In the genomic region with DNA sequence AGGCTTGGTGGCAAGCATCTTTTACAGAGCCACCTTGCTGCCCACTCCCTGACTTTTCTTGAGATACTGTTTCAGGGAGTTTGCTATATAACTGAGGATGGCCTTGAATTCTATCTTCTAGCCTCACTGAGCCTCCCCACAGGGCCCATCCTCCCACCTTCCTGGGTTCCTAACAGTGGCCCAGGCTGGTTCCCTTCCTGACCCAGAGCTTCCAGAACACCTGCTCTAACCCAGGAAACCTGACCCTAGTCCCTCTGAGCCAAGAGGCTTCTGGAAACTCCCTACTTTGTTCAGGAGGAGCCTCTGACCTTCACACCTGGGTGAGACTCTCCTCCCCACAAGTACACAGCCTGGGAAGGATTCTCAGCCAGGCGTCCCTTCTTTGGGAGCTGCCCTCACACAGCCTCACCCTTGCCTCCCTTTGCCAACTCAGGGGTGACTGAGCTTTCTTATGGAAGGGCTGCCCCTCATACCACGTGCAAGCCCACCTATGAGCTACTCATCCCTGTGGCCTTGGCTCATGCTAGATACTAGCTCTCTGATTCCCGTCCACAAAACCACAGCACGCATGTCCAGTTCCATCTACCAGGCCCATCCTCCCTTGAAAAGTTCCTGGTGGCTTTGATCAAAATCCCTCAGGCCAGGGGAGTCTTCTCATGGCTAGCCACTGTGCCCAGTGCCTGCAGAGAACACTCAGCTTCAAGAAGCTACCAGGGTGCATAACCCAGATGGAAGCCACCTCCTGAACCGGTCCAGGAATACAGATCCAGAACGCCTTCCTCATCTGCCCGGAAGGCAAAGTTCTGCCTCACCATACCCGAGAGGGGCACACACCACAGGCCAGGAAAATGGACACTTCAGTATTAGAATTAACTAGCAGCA, we compare ENCODE assay signal across 19 mouse cellular contexts. TPM values are rescaled to one million over a fixed set of nuclear protein-coding genes. Genes with fewer than 3 reads are reported as not detected.
A peak's percentile ranks its signal among the peaks of the same experiment; 100 is the strongest.
DNase-seq lines count a peak whose midpoint lies in the region; ATAC-seq and TF ChIP-seq lines count a peak whose summit lies in the region.
"Had no signal": no experiment of that assay in that cellular context is flagged by ENCODE, and none has a peak within 500 bp of the region (broad histone marks: within the 10 kb centered on the region; RNA-seq: fewer than 3 reads in every experiment).

No protein-coding gene starts in this region.

- no peaks in the 10 kb centered on the region for H3K4me1 ChIP-seq in heart, embryonic 11.5 days (ENCODE audit: control insufficient read depth, insufficient read depth, low read length)
- H3K4me1 ChIP-seq in liver, adult 2 months (ENCODE audit: control insufficient read depth, insufficient read depth, low read length), result peaks cover 22% of the 10 kb centered on the region
- peaks cover 24% of the 10 kb centered on the region for H3K4me1 ChIP-seq in liver, postnatal 0 days (ENCODE audit: insufficient read depth)
- H3K4me1 ChIP-seq in intestine, embryonic 16.5 days (ENCODE audit: control insufficient read depth, insufficient read depth, low read length), result peaks cover 15% of the 10 kb centered on the region
- H3K4me1 ChIP-seq in small intestine, adult 2 months (ENCODE audit: control insufficient read depth, insufficient read depth, insufficient read length, low read length), result peaks cover 35% of the 10 kb centered on the region
- no peaks in the 10 kb centered on the region for H3K4me1 ChIP-seq in hindbrain, embryonic 11.5 days (replicated peaks; ENCODE audit: control insufficient read depth, insufficient read depth, low read length)
- H3K4me1 ChIP-seq: embryonic facial prominence, embryonic 13.5 days; midbrain, embryonic 12.5 days had no signal

- H3K79me2 ChIP-seq in liver, adult 2 months (ENCODE audit: control insufficient read depth, insufficient read depth, low read length), result peaks cover 64% of the 10 kb centered on the region

- no peaks in the 10 kb centered on the region for H3K9me3 ChIP-seq in heart, embryonic 11.5 days (replicated peaks; ENCODE audit: control insufficient read depth, low read length)
- no peaks in the 10 kb centered on the region for H3K9me3 ChIP-seq in liver, postnatal 0 days (ENCODE audit: low read length)
- no peaks in the 10 kb centered on the region for H3K9me3 ChIP-seq in intestine, embryonic 16.5 days (ENCODE audit: control insufficient read depth, low read length)
- H3K9me3 ChIP-seq in hindbrain, embryonic 11.5 days (ENCODE audit: control insufficient read depth, low read length), result no peaks in the 10 kb centered on the region
- H3K9me3 ChIP-seq: hindbrain, embryonic 13.5 days; midbrain, embryonic 12.5 days had no signal

- peak; percentile 84 for DNase-seq in heart, adult 11 months
- peak; percentile 33 for DNase-seq in liver, adult 2 months (ENCODE audit: extremely low read depth, low read depth, low spot score)
- no peak for DNase-seq in liver, postnatal 0 days
- no peak for DNase-seq in layer of hippocampus, postnatal 10 days (ENCODE audit: low spot score in 2 of 2)
- no peak for DNase-seq in hindbrain, embryonic 11.5 days (ENCODE audit: low spot score)
- DNase-seq: adrenal gland, postnatal 10 days; cerebellum, adult 2 months; gastrocnemius, postnatal 36 days; right cerebral cortex, postnatal 14 days; thymus, postnatal 36 days had no signal

- H3K36me3 ChIP-seq in heart, embryonic 11.5 days (ENCODE audit: control insufficient read depth, insufficient read depth, low read length), result no peaks in the 10 kb centered on the region
- H3K36me3 ChIP-seq in liver, adult 2 months (ENCODE audit: control insufficient read depth, insufficient read depth, low read length), result no peaks in the 10 kb centered on the region
- no peaks in the 10 kb centered on the region; the same call in 1 of the 2 replicates for H3K36me3 ChIP-seq in liver, postnatal 0 days (replicated peaks; ENCODE audit: insufficient read depth, low read length)
- no peaks in the 10 kb centered on the region for H3K36me3 ChIP-seq in intestine, embryonic 16.5 days (ENCODE audit: control insufficient read depth, insufficient read depth, low read length)
- 0 out of 2 replicates have a peak, but pooled peaks cover 1% of the 10 kb centered on the region for H3K36me3 ChIP-seq in small intestine, adult 2 months (ENCODE audit: control insufficient read depth, insufficient read depth, low read length)
- H3K36me3 ChIP-seq in hindbrain, embryonic 11.5 days (ENCODE audit: control insufficient read depth, insufficient read depth, low read length), result 0 out of 2 replicates have a peak, but pooled peaks cover 3% of the 10 kb centered on the region
- H3K36me3 ChIP-seq: midbrain, embryonic 12.5 days had no signal

- 86% methylated on average over 8 of the region's 8 CpGs for WGBS in heart, embryonic 11.5 days (ENCODE audit: insufficient replicate concordance)
- 86% methylated on average over 8 of the region's 8 CpGs for WGBS in liver, adult 2 months
- 84% methylated on average over 8 of the region's 8 CpGs for WGBS in liver, postnatal 0 days (ENCODE audit: insufficient replicate concordance)
- 84% methylated on average over 8 of the region's 8 CpGs for WGBS in intestine, embryonic 16.5 days
- whole genome bisulfite sequencing in small intestine, adult 2 months, result 34% methylated on average over 8 of the region's 8 CpGs
- 96% methylated on average over 8 of the region's 8 CpGs for WGBS in hindbrain, embryonic 11.5 days

- no peak overlapping the region for H3K27ac ChIP-seq in heart, embryonic 11.5 days (ENCODE audit: low read depth, low read length)
- H3K27ac ChIP-seq in liver, adult 2 months (replicated peaks; ENCODE audit: insufficient read depth, low read depth, low read length), result peak overlapping the region; percentile 43
- no peak overlapping the region for H3K27ac ChIP-seq in liver, postnatal 0 days (ENCODE audit: low read depth)
- H3K27ac ChIP-seq in intestine, embryonic 16.5 days (ENCODE audit: low read length), result no peak overlapping the region
- peak overlapping the region; percentile 100 for H3K27ac ChIP-seq in small intestine, adult 2 months (ENCODE audit: insufficient read depth, low read depth, low read length)
- H3K27ac ChIP-seq in hindbrain, embryonic 11.5 days (ENCODE audit: low read depth, low read length), result no peak overlapping the region
- H3K27ac ChIP-seq: embryonic facial prominence, embryonic 13.5 days; hindbrain, embryonic 13.5 days; midbrain, embryonic 12.5 days had no signal

- ATAC-seq in heart, embryonic 11.5 days (replicated peaks; ENCODE audit: insufficient number of reproducible peaks, low FRiP score, low TSS enrichment), result no peak
- no peak for ATAC-seq in liver, postnatal 0 days
- ATAC-seq in intestine, embryonic 16.5 days, result peak; percentile 54
- ATAC-seq in hindbrain, embryonic 11.5 days (ENCODE audit: low FRiP score), result no peak

- TF ChIP-seq POLR2A in liver, adult 2 months (IDR thresholded peaks at IDR 0.05; ENCODE audit: extremely low read depth, insufficient read depth, low read length), result no peak
- TF ChIP-seq POLR2A in small intestine, adult 2 months (IDR thresholded peaks at IDR 0.05; ENCODE audit: low read depth, low read length), result peak; percentile 37; the same call in 1 of the 2 replicates

- no peak for TF ChIP-seq EP300 in liver, postnatal 0 days (IDR thresholded peaks at IDR 0.05; ENCODE audit: low read depth)

- H3K9ac ChIP-seq in heart, embryonic 11.5 days (ENCODE audit: low read depth, low read length), result no peak overlapping the region
- no peak overlapping the region for H3K9ac ChIP-seq in liver, adult 2 months (ENCODE audit: low read depth, low read length)
- H3K9ac ChIP-seq in liver, postnatal 0 days (replicated peaks), result no peak overlapping the region
- H3K9ac ChIP-seq in intestine, embryonic 16.5 days (ENCODE audit: low read depth, low read length), result no peak overlapping the region
- no peak overlapping the region for H3K9ac ChIP-seq in hindbrain, embryonic 11.5 days (ENCODE audit: low read depth, low read length)
- H3K9ac ChIP-seq: embryonic facial prominence, embryonic 13.5 days; hindbrain, embryonic 13.5 days; midbrain, embryonic 12.5 days had no signal

- H3K27me3 ChIP-seq in heart, embryonic 11.5 days (ENCODE audit: control insufficient read depth, insufficient read depth, low read length), result no peaks in the 10 kb centered on the region
- H3K27me3 ChIP-seq in liver, adult 2 months (ENCODE audit: control insufficient read depth, insufficient read depth, low read length), result no peaks in the 10 kb centered on the region
- no peaks in the 10 kb centered on the region for H3K27me3 ChIP-seq in liver, postnatal 0 days (ENCODE audit: insufficient read depth, low read length)
- H3K27me3 ChIP-seq in intestine, embryonic 16.5 days (replicated peaks; ENCODE audit: control insufficient read depth, insufficient read depth, low read length), result no peaks in the 10 kb centered on the region
- no peaks in the 10 kb centered on the region for H3K27me3 ChIP-seq in small intestine, adult 2 months (ENCODE audit: control insufficient read depth, insufficient read depth, low read length)
- no peaks in the 10 kb centered on the region for H3K27me3 ChIP-seq in hindbrain, embryonic 11.5 days (ENCODE audit: control insufficient read depth, insufficient read depth, low read length)
- H3K27me3 ChIP-seq: embryonic facial prominence, embryonic 13.5 days; hindbrain, embryonic 13.5 days; midbrain, embryonic 12.5 days had no signal

- H3K4me2 ChIP-seq in heart, embryonic 11.5 days, result no peak overlapping the region
- no peak overlapping the region for H3K4me2 ChIP-seq in liver, postnatal 0 days (ENCODE audit: low read depth, low read length)
- H3K4me2 ChIP-seq in intestine, embryonic 16.5 days (ENCODE audit: low read depth, low read length), result peak overlapping the region; percentile 20
- no peak overlapping the region for H3K4me2 ChIP-seq in hindbrain, embryonic 11.5 days (replicated peaks; ENCODE audit: low read depth, low read length)
- H3K4me2 ChIP-seq: embryonic facial prominence, embryonic 13.5 days; hindbrain, embryonic 13.5 days; midbrain, embryonic 12.5 days had no signal

- no peak overlapping the region for H3K4me3 ChIP-seq in heart, embryonic 11.5 days (ENCODE audit: low read depth, low read length)
- H3K4me3 ChIP-seq in liver, adult 2 months (ENCODE audit: insufficient read depth, low read depth, low read length), result no peak overlapping the region
- no peak overlapping the region for H3K4me3 ChIP-seq in liver, postnatal 0 days (ENCODE audit: low read depth, low read length)
- H3K4me3 ChIP-seq in intestine, embryonic 16.5 days (ENCODE audit: low read length), result no peak overlapping the region
- H3K4me3 ChIP-seq in small intestine, adult 2 months (ENCODE audit: low read depth, low read length), result no peak overlapping the region
- H3K4me3 ChIP-seq in hindbrain, embryonic 11.5 days (ENCODE audit: low read depth, low read length), result no peak overlapping the region
- H3K4me3 ChIP-seq: embryonic facial prominence, embryonic 13.5 days; hindbrain, embryonic 13.5 days; midbrain, embryonic 12.5 days had no signal

- TF ChIP-seq CTCF in liver, adult 2 months (IDR thresholded peaks at IDR 0.05; ENCODE audit: low read depth, low read length), result no peak
- no peak for TF ChIP-seq CTCF in liver, postnatal 0 days (IDR thresholded peaks at IDR 0.05; ENCODE audit: low read depth)
- TF ChIP-seq CTCF in small intestine, adult 2 months (IDR thresholded peaks at IDR 0.05; ENCODE audit: extremely low read depth, insufficient read length, insufficient replicate concordance, low read depth, low read length), result no peak

RNA-seq across cellular contexts. Expression of a gene that starts 13.9 kb away (rescaled TPM):
- polyA plus RNA-seq in heart, embryonic 11.5 days (2014; fragmentation: Nextera tagmentation; extraction: Ambion mirVana), result 4.9 and 5.7 TPM in 2 replicates
- total RNA-seq in liver, adult 2 months (2014; rRNA removed), result 0.55 and 0.87 TPM in 2 replicates
- 3.6 and 4.6 TPM in 2 replicates for polyA plus RNA-seq in liver, adult 2 months (2012; rRNA removed)
- polyA plus RNA-seq in liver, postnatal 0 days (2015; fragmentation: Nextera tagmentation; extraction: Ambion mirVana), result 0.95 and 1.0 TPM in 2 replicates
- 3.7 and 4.0 TPM in 2 replicates for polyA plus RNA-seq in intestine, embryonic 16.5 days (2015; fragmentation: Nextera tagmentation; extraction: Ambion mirVana)
- 18.7 and 31.0 TPM in 2 replicates for polyA plus RNA-seq in small intestine, adult 2 months (2012; rRNA removed)
- 10 to 100 TPM; 19.3 to 21.1 TPM for total RNA-seq in layer of hippocampus, postnatal 10 days (2021)
- 6.6 and 9.2 TPM in 2 replicates for polyA plus RNA-seq in hindbrain, embryonic 11.5 days (2014; fragmentation: Nextera tagmentation; extraction: Ambion mirVana)

RNA-seq across cellular contexts. Expression of a gene that starts 27.8 kb away (rescaled TPM):
- not detected in 2 replicates for polyA plus RNA-seq in heart, embryonic 11.5 days (2014; fragmentation: Nextera tagmentation; extraction: Ambion mirVana)
- total RNA-seq in liver, adult 2 months (2014; rRNA removed), result not detected in 2 replicates
- 0.02 TPM in 1 of 2 replicates, not detected in the other for polyA plus RNA-seq in liver, adult 2 months (2012; rRNA removed)
- polyA plus RNA-seq in liver, postnatal 0 days (2015; fragmentation: Nextera tagmentation; extraction: Ambion mirVana), result not detected in 2 replicates
- 0.07 and 0.21 TPM in 2 replicates for polyA plus RNA-seq in intestine, embryonic 16.5 days (2015; fragmentation: Nextera tagmentation; extraction: Ambion mirVana)
- polyA plus RNA-seq in small intestine, adult 2 months (2012; rRNA removed), result not detected in 2 replicates
- total RNA-seq in layer of hippocampus, postnatal 10 days (2021), result under 1 TPM; 0.40 to 0.43 TPM
- not detected in 2 replicates for polyA plus RNA-seq in hindbrain, embryonic 11.5 days (2014; fragmentation: Nextera tagmentation; extraction: Ambion mirVana)
- total RNA-seq: common myeloid progenitor, adult 5-6 weeks; gastrocnemius, postnatal 36 days had no signal
- polyA plus RNA-seq: heart, postnatal 0 days; liver, embryonic 16.5 days; midbrain, embryonic 12.5 days had no signal

Comparison
In these comparisons a context has a peak if more than half of its experiments do, and no peak if none do; other contexts are left out.
1. DNase-seq: peak in heart, adult 11 months (single experiment) and liver, adult 2 months (single experiment); none in liver, postnatal 0 days (single experiment), layer of hippocampus, postnatal 10 days (0 of 2) and hindbrain, embryonic 11.5 days (single experiment).
2. H3K27ac ChIP-seq: peak in liver, adult 2 months (single experiment) and small intestine, adult 2 months (single experiment); none in heart, embryonic 11.5 days (single experiment), liver, postnatal 0 days (single experiment), intestine, embryonic 16.5 days (single experiment) and hindbrain, embryonic 11.5 days (single experiment).